Mouse (Mus musculus) right cerebral cortex, postnatal 36 days (tissue): ENCODE data around the gene Bad.

Experiments used
- DNase-seq, 2 experiments: peaks; one replicate each; pipeline ENCODE4 v3.0.0; 2022; ENCODE audit warnings: low spot score in 2 of 2, mixed read lengths in 1 of 2

Gene Bad

DNA sequence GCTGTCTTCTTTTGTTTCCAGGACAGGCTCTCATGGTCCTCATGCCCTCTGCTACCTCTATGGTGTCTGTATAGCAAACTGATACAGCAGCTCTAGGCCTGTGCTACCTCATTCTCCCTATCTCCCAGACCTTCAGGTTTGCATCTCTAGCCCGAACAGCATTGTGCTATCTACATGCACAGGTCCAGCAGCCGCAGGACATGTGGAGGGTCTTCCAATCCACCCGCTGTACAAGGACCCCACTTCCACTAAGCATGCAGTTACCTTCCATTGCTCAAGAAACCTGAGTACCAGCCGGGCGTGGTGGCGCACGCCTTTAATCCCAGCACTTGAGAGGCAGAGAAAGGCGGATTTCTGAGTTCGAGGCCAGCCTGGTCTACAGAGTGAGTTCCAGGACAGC, 27.1 kb upstream of the Bad start:
- DNase-seq: no peak

DNA sequence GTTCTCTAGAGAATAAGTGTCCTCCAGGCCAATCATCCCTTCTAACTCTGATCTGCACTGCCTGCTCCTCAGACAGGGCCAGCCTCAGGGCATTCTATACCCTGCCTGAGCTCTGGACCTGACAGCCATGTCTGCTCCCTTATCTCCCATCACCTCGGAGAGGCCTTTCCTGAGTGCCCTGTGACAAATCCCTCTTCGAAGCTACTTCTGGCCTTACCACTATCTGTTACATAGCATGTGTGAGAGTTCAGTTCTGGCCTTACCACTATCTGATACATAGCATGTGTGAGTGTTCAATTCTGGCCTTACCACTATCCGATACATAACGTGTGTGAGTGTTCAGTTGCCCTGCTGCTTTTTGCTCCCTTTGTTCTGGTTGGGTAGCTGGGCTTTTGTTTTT, 26.4 kb upstream of the Bad start:
- DNase-seq: no peak

DNA sequence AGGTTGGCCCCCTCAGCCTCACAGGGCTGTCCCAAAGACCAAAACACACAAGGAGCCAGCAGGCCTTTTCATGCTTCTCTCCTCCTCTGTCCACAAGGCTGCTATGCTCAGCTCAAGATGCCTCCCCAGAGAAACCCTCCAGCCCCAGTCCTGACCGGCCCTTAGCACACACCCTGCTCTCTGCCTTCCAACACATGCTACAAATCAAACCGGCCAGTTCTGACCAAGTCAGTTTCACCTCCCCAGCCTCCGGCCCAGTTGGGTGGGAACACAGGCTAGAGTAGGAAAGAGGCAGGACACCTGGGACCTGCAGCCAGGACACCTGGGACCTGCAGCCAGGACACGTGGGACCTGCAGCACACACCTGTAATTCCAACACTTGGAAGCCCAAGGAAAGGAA, 25.2 kb upstream of the Bad start:
- DNase-seq: no peak

DNA sequence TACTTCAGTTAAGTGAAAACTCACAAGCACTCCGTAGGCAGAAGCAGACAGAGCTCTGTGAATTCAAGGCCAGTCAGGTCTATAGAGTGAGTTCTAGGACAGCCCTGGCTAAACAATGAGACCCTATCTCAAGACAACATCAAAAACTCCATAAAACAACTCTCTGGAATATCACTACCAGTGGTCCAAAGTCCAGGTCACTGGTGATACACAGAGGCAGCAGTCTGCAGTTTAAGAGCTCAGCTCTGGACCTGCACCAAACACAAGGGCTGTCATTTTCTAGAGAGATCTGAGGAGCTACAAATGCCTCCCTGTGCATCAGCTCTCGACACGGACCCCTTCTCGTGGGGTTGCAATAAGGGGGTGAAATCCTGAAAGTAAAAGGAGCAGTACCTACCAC, 23.3 kb upstream of the Bad start:
- DNase-seq: no peak

DNA sequence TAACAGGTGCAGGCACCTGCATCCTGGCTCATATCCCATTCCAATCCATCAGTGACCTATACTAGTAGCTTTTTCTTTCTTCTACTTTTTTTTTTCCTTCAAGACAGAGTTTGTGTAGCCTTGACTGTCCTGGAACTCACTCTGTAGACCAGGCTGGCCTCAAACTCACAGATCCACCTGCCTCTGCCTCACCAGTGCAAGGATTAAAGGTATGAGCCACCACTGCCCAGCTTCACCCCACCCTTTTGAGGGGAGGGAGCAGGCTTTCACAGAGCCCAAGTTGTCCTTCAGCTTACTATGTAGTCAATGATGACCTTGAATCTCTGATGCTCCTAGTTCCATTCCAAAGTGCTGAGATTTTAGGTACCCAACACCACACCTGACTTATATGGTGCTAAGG, 22.2 kb upstream of the Bad start:
- no peak for DNase-seq

DNA sequence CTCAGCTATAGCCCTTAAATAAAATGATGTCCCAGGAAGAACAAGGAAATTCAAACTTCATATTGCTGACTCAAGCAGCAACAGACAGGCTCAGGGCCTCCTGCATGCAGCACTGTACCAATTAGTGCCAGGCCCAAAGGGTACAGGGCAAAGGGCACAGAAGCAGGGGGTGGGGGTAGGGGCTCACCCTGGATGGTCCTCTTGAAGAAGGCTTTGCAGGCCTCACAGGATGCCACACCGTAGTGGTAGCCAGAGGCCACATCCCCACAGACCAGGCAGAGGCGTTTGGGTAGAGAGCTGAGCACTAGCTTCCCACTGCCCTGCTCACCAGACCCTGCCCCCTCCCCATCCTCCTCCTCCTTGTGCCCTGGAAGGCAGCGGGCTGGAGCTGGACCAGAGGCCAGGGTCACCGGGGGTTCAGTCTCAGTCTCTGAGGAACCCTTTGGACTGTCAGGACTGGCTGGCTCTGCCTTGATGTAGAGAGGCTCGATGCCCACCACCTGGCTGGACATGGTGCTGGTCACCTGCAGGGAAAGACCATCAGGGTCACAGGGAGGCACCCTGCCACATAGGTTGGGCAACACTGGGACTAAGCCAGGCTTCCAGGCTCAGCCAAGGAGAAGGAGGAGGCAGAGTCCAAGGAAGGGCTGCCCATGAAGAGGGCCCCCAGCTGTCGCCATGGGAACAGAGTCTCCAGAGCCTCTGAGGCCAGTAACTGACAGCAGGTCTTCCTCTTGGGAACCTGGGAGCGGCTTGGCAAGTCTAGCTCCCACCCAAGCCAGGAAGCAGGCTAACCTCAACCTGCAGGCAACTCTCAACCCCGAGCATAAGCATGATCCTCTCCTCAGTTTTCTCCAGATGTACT, 21.6 kb upstream of the Bad start:
- no peak for DNase-seq

DNA sequence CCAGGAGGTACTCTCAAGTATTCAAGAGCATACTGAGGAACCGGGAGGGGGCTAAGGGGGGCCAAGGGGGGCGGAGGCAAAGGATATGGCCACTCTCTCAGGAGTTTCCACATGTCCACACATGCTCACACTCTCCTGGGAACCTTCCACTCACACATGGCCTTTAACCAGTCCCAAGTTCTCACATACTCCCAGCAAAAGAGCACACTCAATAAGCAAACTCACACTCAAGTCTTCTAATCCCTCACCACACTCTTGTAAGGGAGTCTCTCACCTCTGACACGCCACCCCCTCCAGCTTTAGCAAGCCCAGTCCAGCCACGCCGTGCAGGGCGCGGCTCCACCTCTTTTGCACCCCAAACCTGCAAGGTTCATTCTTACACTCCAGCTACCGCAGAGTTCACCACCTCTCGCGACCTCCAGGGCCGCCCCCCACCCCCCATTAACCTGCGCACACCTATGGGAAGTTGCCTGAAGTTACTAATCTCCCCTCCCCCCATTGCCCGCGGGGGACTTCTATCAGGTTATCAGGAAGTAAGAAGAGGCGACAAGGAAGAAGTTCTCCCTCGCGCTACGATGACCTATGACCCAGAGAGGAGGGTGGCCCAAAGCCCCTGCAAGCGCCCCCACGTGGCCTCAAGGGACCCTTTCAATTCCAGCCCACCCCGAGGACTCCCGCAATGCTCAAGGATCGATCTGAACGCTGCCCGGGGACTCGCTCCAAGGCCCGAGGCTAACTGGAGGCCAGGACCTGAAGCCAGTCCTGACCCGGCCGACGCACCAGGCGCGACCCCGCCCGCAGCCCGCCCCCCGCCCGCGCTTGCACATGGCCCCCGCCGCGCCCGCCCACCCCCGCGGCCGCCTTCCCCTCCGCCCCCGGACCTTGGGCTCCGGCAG, 20.7 kb upstream of the Bad start:
- no peak for DNase-seq

DNA sequence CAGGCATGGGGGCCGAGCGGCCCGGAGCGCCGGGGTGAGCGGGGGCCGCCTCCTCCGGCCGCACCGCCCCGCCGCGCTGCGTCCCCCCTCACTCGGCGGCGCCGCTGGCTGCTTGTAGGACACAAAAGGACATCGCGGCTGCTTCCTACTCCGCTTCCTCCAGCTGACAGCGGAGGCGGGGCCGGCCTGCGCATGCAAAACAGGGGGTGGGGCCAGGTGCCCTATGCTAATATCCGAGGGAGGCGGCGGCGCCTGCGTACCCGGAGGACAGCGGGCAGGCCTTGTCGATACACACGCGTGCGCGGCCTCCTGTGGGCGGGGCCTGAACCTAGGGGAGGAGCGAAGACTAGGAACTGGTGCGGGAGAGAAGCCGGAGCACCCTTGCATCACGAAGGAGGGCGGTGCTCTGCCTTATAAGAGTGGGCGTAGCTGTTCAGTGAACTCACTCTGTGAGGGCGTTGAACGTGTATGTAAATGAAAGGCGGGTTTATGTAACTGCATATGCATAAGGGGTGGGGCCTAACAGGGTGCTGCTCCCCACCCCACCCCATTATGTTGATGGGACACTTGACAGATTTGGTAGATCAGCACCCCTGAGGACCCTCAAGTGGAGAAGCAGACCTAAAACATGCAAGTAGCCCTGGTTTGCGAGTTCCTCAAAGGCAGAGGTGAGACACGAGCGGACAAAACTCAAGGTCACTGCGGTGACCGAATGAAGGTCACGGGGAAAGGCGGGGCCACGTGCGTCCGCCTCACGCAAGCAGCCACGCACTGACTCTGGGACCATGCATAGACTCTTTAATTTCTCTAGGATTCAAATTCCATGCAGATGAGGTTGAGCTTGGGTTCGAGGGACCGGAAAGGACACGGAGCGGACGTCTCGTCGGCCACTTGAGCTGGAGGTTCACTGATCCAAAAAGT, 19.8 kb upstream of the Bad start, which contains the start of gene Esrra:
Gene Esrra, minus strand, starts transcription at position 167 of the 921 bp plus-strand sequence.
- peak; percentile 100 for DNase-seq

DNA sequence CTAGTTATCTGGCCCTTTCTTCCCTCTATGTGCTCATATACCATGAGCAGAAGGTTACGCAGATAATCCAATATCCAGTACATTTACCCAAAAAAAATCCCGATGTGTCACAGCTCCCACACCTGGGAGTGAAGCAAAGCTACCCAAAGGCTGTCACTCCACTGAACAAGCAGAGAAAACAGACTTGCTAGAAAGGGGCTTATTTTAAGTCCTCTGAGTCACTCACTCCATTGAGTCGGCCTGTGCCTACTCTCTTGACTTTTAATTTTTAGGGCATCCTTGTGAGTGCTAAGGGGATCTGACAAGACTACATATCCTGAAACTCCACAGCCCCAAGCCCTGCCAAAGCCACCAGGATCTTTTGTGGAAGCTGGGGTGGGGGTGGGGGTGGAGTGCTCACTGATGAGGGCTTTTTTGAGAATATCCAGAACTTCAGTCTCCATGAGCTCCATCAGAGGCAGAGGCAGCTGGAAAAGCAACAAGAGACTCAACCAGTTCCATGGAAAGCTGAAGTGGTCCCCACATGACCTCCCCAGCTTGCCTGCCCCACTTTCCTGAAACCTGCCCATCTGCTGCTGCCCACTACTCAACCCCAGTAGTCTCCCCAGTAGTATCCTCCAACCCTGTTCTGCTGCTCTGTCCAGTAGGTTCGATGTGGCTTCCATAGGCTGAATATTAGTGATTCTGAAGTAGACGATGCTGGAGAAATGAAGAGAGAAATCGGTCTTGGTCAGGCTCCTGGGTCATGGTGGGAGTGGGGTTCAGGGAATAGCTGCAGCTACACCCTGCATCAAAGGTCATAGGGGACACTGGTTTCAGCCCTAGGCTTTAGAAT, 18.5 kb upstream of the Bad start:
- no peak for DNase-seq

DNA sequence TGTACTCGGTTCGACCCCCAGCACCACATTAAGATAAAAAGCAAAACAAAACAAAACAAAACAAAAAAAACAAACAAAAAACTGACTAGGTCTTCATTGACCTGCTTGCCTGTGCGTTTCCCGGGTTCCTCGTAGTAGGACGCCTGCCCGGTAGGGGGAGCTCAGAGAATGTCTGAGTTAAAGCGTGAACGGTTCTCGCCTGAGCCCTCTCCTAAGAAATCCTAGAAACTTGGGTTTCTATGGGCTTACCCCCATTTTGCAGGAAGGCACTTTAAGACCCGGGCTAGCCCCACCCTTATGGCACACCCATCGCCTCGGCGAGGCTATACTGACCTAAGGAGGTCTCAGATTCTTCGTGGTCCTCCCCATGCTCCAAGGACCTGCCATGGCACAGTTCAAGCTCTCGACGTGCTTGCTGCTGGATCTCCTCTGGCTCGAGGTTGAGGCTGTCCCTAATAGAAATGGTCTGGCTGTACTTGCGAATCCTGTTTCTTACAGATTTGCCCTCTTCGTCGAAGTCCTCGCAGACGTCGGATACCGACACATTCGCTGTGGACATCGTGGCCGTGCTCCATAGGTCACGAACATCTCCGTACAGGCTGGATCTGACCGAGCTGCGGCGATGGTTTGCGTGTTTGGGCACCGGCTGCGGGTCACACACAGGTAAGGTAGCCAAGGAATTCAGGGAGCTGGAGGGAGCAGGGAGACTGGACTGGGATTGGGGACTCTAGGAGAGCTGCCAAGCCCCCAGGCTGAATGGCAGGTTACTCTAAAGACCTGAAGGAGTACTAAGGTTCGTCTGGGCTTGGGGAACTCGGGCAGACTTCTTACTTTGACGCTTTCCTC, 17.0 kb upstream of the Bad start:
- DNase-seq: peak; percentile 80 to 81

DNA sequence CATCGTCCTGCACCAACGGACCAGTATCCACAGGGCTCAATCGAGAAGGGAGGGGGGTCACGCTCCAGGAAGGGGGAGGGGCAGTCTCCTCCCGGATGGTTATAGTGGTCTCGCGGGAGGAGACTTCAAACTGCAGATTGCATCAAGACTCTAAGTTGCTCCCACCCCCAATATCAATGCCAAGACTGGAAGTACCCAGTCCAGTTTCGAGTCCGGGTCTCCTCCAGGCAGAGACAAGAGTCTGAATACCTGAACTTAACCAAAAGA, 16.4 kb upstream of the Bad start, which contains the start of gene Catsperz:
Gene Catsperz, minus strand, starts transcription at position 74 of the 267 bp plus-strand sequence.
- DNase-seq: no peak

DNA sequence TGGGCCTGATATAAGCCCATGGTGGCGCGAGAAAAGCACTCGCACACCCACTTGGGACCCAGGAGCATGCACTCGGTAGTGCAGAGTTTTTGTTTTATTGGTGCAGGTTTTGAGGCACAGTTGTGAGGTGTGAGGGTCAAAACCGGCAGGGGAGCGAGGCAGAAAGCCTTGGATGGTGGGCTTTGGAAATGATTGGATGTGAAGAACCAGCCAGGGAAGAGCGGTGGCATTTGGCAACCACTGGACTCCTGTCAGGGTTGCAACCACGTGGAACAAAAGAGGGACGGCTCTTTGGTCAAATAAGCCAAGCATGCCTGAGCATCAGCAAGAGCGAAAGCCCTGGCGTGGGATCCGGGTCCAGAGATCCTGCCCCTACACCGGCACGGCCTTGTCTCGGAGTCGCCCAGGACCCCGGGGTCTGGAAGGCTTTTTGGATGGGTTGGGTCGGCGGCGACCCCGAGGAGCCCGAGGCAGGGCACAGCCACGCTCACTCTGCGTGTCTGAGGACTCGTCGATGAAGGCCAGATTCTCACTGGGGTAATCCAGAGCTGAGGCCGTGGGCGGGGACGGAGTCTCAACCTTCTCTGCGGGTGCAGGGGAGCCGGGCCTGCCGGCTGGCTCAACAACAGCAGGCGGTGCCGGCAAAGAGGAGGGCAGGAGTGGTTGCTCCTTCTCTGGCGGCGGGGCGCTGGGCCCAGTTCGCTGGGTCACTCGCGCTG, 15.9 kb upstream of the Bad start:
- DNase-seq: no peak

DNA sequence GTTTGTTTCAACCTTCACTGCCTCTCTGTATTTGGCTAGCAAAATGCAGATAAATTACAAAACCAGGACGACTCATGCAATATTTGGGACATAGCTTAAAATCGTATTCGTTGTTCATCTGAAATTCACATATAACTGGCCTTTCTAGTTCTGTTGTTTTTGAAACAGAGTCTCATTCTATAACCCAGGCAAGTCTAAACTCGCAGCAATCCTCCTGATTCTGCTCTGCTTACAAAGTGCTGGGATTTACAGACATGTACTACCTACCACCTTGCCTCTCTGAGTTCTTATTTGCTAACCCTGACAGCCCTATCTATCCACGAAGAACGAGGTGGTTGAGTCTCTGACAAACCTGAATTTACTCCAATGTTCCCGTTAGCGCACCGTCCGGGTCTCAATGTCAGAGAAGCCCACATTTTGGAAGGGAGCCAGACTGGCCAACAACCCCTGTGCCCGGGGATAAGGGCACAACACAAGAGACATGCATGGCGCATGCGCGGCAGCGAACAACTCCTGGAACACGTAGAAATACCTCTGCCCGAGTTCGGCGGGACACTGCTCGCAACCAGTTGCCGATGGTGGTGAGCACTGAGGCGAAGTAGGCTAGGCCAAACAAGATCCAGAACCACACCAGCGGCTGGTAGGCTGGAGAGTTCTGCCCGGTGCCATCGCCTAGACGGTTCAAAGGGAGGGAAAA, 15.0 kb upstream of the Bad start:
- DNase-seq: no peak

DNA sequence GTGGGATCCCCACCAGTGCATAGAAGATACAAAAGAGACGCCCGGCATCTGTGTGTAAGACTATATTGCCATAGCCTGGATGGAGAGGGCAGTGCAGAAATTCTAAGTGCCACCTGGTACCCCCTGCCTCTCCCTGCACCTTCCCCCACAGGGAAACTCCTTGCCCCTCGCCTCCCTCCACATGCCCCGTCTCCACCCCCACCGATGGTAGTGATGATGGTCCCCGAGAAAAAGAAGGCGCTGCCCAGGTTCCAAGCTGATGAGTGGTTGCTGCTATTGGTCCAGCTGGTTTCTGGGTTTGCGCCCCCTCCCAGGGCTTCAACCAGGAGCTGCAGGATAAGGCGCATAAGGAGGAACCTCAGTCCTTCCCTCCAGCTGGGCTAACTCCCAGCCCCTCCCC, 13.6 kb upstream of the Bad start:
- no peak for DNase-seq

DNA sequence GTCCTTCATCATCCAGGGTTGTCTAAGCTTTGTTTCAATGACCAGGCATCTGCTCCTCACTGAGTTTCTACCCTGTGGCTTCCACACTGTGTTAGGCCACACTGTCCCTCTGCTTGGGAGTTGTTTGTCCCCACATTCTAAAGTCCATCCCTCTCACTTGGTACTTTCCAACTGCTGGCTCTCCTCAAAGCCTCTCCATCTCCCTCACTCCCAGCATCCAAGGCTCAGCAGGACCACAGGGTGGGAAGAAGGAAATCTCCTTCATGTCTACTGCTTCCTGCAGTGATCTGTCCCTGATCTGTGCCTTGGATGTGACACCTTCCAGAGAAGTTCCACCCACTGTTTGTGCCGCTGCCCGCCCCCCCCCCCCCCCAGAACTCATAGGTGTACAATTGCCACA, 10.7 kb upstream of the Bad start:
- no peak for DNase-seq

DNA sequence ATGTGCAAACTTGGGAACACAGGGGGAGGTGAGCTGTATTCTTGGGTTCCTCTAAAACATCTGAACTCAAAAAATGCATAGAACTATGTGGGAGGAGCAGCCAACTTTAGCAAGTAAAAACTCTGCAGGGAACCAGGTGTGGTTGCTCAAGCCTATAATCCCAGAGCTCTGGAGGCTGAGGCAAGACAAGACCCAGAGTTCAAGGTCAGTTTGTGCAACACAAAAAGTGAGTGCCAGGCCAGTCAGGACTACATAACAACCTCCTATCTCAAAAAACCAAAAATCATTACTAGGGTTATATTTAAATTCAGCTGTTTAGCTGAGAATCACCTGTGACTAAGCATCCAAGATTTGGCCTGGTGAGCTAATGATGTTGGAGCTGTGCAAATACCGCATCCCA, 9.6 kb upstream of the Bad start:
- no peak for DNase-seq

DNA sequence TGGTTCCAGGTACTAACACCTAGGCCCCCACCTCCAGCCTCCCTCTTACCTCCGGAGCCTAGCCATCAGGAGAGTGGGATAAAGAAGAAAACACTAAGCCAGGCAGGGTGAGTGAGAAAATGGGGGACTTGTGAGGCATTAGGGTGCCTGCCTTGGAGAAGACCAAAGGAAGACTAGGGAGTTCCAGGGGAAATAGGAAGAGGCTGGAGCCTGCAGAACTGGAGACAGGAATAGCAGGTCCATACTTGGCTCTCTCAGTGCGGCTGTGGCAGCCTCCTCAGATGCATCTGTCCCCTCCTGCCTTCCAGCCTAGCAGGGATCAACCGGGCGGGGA, 8.6 kb upstream of the Bad start:
- no peak for DNase-seq

DNA sequence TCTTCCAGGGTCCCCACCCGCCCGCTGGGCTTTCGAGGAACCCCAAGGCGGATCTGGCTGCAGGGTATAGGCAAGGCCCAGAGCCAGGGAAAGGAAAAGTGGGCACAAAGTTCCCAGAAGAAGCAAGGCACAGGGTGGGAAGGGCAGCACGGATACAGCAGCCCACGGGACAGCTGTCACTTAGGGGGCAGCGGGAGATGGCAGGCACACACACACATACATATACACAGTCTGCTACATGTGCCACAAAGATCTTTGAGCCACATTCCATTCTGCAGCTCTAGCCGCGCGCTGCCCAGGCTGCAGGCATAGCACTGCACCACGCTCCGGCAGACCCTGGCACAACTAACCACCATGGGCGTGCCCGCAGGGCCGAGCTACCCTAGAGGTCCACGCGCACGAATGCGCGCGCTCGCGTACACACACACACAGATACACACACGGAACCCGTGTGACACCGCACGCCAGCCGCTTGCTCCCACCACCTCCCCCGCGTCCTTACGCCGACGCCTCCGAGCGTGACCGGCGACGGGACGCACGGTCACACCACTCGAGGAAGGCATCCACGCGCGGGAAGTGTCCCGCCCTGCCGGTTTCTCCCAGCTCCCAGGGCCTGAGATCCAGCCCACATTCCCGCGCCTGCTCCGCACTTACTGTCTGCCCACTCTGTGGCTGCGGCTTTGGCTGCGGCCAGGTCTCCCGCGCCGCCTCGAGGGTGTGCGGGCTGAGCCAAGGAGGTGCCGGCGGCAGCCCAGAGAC, 8.0 kb upstream of the Bad start:
- DNase-seq: peak in 1 of 2 experiments; percentile 49
